Mouse (Mus musculus) left cerebral cortex, postnatal 36 days (tissue): Measurements from ENCODE around the gene Hip1. TPM values are rescaled to one million over a fixed set of nuclear protein-coding genes. Genes with fewer than 3 reads are reported as not detected.
A peak's percentile ranks its signal among the peaks of the same experiment; 100 is the strongest.

Source experiments
- DNase-seq, 2 experiments: peaks; one replicate each; pipeline ENCODE4 v3.0.0; 2021 to 2022; ENCODE audit warnings: low spot score in 2 of 2, mixed read lengths in 1 of 2
- intact Hi-C: fragments of 180-260 bp; cut with DNase I; formaldehyde crosslinking; loops from one replicate; pipeline ENCODE4 v1.15.1; 2025
- total RNA-seq, 2 experiments: library from RNA; stranded (reverse); gene quantifications; 2 replicates each; pipeline ENCODE4 v1.2.3; 2021

Gene Hip1
- total RNA-seq, 2 experiments from 2014 or later = 44.6 to 61.3 TPM

DNA sequence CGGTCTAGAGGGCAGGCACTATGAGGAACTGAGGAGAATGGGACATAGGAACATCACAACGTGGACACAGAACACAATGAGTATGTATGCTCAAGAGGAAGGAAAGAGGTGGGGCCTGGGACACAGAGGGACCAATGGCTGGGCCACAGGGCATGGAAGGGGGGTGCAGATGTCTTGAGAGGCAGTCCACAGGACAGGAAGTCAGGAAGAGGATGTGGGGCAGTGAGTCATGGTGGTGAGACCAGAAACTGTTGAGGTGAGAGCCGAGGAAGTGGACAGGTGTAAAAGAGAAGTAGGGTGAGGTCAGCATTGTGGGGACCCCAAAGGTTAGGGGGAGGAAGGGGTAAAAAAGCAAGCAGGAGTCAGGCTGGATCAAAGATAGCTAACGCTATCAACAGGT is 7.6 kb downstream of the Hip1 start:
- DNase-seq = no peak
- intact Hi-C loops = no loop called here

DNA sequence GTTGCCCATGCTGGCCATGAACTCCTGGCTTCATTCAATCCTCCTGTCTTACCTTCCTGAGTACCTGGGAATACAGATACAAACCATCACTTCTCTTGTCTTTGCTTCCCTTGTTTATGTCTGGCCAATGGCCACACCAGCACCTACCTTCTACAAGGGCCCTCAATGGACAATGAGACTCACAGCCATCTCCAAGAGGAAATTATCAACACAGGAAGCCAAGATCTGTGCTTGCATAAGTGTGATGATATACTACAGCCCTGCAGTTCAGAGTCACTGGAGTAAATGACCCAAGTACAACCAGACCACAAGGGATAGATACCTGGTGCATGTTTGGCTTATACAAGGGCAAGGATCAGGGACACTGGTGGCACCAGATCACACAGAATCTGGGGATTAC is 9.1 kb downstream of the Hip1 start:
- DNase-seq = no peak
- intact Hi-C loops = no loop called here

DNA sequence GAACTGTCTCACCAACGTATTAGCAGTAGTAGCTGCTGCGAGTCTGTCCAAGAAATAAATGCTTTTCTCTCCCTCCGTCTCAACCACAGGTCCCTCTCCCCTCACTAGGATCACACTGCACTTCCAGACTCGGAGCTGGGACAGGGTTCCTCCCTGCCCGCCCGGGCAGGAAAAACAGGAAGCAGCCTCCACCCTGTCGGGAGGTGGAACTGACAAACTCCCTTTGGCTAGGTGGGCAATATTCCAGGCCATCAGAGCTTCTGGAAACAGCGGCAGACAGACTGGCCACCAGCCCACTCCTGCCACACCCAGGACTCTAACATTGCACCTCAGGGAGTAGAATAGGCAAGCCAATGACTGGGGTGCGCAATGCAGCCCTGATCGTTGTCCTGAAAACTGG is 11.5 kb downstream of the Hip1 start:
- intact Hi-C loops = no loop called here
- no peak for DNase-seq

DNA sequence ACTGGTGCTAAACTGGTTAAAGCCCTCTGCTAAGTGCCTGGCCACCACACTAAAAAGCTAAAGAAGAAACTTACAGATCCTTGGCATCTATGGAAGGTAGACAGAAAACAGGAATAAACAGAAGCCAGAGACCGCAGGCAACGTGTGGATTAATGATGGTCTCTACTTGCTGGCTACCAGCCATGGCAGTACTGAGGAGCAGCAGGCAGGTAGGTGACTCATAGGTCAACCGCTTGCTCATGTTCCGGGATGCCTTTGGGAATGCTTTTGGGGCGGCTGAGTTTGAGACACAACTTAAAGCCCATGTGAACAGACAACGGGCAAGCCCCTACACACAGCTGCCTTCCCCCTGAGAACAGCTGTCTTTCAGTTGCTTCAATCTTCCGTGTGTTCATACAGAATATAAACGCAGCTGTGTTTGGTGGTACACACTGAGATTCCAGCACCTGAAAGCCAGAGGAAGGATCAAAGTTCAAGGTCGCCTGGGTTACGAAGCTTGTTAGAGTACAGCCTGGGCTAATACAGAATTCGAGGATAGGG is 13.5 kb downstream of the Hip1 start:
- intact Hi-C loops = no loop called here
- DNase-seq = no peak

DNA sequence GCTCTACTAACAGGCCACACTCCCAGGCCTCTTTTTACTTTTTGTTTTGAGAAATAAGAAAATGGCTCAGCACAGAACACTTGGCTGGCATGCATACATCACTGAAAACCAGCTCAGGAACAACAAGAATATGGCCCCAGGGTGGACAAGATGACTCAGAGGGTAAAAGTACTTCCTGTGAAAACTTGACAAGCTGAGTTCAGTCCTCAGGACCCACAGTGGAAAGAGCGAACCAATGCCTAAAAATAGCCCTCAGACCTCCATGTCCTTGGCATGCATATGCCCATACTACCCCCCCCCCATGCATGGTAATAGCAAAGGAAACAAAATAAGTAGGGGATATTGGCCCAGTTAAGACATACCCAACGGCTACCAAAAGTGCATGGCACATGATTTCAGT is 15.0 kb downstream of the Hip1 start:
- no peak for DNase-seq
- intact Hi-C loops = no loop called here

DNA sequence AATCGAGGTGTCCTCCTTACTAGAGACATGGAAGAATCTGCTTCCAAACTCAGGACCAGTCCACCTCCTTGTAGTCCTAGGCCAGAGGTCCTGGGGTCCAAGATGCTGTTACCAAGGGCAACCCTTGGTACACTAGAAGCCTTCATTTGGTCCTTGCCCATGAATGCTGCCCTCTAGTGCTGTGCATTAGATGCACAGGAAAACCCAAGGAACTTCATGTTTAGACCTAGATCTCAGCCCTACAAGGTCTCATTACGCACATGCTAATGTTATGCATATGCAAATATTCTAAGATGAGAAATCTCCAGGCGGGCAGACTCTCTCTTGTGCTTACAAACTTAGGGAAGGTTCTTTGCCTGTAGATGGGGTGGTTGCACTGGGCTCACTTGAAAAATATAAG is 15.6 kb downstream of the Hip1 start:
- DNase-seq = no peak
- intact Hi-C loops = no loop called here

DNA sequence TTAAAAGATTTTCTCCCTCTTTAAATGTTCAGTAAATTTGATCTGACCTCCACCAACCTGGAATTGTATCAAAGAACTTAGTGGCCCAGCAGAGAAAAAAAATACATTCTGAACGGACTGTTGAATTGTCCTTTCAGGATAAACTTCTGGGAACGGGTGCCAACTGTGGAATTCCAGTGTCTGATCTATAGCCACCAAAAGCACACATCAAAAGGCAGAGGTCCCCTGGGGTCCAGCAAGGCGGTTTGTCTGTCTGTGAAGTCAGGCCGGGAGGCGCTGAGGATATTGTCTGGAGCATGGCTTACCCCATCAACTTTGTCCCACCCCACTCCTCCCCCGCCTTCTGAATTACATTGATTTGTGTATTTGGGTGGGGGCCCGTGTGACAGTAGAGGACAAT is 16.9 kb downstream of the Hip1 start:
- intact Hi-C loops = no loop called here
- no peak for DNase-seq

DNA sequence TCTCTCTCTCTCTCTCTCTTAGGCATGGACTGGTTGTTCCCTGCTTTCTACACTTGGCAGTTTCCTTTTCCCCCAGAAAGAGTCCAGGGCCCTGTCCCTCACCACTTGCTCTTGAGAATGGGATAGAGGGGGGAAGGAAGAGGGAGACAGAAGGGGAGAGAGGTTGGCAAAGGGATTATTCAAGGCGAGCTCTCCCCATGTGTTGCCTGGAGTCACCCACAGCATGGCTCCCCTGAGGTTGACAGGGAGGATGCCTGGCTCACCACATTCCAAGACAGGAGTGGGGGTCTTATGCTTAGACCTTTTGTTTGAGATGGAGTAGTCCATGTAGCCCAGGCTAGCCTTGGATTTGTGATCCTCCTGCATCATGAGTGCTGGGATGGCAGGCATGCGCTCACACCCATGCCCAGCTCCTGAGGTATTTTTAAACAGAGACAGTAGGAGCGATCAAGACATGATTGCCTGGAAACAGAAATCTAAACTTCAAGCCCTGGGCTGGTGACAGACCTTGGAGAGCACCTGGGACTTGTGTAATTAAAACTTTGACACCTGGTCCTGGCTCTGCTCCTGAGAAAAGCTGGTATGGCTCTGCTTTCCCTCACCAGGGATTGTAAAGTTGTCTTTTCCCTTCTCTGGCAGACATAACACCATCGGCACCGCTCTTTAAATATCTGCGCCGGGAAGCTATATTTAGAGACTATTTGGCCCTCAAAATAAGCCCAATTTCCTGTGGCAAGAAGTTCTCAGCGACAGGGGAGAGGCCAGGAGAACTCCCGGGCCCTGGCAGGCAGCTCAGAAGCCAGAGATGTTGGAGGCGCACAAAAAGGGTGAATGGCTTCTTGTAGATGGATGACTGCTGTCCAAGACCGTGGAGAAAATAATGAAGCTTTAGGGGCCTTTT is 20.0 kb downstream of the Hip1 start:
- peak in 1 of 2 experiments; percentile 17 for DNase-seq
- intact Hi-C loops = no loop called here

DNA sequence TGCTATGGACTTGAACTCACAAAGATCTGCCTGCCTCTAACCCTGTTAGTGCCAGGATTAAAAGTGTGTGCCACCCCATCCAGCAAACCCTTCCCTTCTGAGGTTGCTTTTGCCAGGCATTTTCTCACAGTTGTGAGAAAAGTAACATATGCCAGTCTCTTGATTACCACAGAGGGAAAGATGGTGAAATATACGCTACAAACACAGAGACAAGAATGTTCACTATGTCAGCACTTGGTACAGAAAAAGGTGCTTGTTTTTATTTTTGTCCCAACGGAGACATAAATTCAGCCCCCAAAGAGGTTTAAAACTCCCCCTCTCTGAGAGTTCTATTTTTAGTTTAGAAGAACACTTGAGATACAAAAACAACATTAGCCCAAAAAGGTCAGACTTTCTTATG is 20.8 kb downstream of the Hip1 start:
- no peak for DNase-seq
- intact Hi-C loops = no loop called here

DNA sequence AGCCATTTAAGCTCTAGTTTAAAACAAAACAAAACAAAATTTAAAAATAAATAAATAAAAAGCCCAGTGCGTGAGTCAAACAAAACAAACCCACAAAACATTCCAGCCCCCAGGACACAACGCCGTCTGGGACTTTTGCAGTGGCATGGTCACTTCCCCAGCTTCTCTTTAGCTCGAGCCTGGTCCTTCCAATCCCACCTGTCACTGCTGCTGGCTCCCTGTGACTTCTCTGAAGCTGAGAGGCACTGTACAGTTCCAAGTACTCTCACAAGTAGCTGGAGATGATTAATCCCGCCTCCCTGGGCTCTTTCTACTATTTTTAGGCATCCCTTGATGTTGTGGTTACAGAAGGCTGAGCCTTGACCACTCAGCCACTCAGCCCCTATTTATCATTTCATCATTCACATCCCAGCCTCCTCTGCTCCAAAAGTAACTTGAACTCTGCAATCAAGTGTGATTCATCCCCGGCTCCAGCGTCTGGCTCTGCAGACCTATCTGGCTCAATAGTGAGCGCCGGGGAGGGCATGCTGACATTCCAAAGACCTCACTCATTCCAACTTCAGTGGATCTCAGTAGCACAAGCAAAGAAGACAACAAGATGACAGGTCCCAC is 22.7 kb downstream of the Hip1 start:
- intact Hi-C loops = no loop called here

DNA sequence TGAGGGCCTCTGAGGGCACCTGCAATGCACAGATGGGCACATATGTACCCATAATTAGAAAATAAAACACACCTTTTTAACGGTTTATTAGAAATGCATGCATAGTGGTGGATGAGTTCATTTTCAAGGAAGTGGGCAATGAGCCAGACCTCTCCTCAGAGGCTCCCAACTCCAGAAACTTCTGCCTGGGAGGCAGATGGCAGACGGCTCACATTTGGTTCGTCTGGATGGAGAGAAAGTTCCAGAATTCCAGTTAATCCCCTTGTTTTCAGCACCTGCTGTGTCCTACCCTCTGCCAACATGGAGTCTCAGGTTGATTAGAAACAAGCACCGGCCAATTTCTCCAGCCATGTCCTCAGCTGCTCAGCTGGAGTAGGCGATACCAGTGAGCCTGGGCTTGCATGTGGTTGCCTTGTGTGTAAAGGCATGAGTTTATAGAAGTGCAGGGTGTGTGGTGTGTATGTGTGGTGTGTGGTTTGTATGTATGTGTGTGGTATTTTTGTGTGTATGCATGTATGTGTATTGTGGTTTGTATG is 27.5 kb downstream of the Hip1 start:
- DNase-seq = no peak

More for the DNA sequence above, 22.7 kb downstream of the Hip1 start:
- no peak for DNase-seq

DNA sequence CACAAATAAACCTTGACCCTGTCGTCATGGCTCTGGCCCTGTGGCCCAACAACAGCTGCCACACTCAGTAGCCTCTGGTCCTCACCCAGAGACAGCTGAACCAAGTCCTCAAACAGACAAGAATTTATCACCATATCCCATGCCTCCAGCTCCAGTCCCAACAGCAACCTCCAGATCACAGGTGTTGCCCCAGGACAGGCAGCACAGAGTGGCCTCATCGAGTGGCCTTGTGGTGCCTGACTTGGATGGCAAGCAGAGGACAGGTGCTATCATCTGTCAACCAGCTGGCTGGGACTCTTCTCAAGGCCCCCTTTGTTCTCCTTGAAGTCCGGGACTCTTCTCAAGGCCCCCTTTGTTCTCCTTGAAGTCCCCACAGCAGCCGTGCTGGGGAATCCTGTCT is 31.8 kb downstream of the Hip1 start:
- intact Hi-C loops = no loop called here
- no peak for DNase-seq

More for the DNA sequence above, 27.5 kb downstream of the Hip1 start:
- intact Hi-C loops = no loop called here

DNA sequence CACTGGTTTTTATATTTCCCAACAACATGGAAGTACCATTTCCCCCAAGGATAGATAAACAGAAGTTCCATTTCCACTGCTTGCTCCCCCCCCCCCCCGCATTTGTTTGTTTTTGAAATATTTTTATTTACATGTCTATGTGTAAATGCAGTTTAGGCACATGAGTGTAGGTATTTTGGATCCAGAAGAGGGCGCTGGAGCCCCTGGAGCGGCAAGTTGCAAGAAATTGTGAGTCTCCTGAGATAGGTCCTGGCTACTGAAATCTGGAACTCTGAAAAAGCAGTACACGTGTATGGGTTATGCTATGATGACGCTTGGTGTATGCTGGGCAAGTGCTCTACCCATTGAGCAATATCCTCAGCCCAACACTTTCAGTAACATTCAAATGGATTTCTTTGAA is 33.8 kb downstream of the Hip1 start:
- DNase-seq = no peak
- intact Hi-C loops = no loop called here

DNA sequence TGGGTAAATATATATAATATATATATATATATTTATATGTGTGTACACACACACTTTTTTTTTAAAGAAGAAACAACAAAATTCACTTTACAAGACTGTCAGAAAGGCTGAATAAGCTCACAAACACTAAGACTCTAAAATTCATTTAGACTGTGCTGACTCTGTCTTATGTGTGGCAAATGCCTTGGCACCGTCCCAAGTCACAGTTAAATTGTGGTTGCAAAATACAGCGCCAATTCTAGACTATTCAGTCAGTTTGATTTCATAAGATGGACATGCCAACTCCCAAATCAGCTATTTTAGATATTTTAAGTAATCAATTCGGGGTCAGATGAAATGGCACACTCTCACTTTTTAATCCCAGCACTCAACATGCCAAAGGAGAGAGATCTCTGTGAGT is 36.6 kb downstream of the Hip1 start:
- intact Hi-C loops = no loop called here
- DNase-seq = peak in 1 of 2 experiments; percentile 23

DNA sequence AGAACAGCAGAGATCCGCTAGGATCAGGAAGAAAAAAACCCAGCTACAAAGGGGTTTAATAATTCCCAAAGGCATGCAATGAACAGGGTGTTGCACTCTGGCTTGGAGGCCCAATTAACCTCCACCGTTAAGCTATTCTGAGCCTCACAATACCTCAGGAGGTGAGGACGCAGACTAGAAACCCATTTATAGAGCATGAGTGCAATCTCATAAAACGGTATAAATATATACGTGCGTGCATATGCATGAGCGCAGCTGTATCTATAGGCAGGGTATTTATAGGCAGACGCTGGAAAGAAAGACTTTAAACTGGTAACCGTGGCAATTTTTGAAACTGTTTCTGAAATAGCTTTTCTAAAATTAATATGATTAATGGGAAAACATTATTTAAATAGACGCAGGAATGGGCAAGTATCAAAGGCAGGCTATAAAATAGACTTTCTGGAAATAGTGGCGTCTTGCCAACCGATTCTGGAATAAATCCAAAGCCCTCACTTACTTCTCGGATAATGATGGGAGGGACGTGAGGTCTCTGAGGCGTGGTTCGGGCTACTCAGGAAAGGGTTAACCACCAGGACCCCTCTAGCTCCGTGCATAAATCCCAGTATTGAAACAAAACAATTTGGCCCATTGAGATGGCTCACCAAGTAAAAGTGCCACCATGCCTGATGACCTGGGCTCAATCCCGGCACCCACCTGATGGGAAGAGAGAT is 37.2 kb downstream of the Hip1 start:
- no peak for DNase-seq
- intact Hi-C loops = no loop called here

DNA sequence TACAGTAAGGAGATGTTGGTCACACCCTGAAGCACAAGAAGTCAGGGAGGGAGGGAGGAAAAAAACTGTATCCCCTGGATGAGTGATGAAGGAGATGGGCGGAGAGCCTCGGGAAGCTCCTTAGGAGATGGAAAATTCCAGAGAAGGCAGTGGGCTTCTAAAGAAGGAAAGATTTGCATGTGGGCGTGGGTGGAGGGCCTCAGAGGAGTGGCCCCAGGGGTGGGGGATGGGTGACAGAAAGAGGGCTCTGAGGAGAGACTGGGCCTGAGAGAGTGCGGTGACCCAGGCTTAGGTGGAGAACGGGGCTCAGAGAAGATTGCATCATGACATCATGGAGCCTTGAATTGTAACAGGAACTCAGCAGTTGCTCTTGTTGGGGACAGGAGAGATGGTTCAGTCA is 39.5 kb downstream of the Hip1 start:
- no peak for DNase-seq
- intact Hi-C loops = no loop called here

DNA sequence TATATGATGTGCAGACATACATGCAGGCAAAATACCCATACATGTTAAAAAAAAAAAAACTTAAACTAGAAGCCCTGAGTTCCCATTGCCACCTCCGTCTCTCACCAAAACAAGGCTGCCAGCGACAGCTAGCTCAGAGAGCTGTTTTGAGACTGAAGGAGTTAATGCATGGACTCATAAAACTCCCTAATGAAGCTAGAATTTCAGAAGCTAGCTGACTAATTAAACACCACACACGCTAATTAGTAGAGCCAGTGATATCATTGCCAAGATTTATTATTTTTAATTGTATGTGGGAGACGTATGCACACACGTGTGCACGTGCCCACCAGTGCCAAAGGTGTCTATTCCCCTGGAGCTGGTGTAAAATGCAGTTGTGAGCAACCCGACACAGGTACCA is 42.0 kb downstream of the Hip1 start:
- intact Hi-C loops = no loop called here
- DNase-seq = no peak

DNA sequence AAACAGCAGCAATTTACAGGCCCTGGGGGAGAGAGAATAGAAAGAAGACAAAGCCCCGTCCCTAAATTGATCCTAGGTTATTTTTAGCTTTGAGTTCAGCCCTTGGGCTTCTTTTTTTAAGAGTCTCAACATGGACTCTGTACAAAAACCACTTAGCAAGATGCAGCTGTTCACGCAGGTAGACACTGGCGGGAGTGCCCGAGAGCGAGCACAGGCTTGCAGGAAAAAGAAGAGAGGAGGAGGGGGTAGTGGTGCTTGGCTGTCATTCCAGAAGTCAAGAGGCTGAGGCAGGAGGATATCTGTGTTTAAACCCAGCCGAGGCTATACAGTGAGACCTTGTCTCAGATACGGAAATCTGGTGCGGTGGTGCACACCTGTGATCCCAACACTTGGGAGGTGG is 42.9 kb downstream of the Hip1 start:
- DNase-seq = no peak
- intact Hi-C loops = no loop called here

DNA sequence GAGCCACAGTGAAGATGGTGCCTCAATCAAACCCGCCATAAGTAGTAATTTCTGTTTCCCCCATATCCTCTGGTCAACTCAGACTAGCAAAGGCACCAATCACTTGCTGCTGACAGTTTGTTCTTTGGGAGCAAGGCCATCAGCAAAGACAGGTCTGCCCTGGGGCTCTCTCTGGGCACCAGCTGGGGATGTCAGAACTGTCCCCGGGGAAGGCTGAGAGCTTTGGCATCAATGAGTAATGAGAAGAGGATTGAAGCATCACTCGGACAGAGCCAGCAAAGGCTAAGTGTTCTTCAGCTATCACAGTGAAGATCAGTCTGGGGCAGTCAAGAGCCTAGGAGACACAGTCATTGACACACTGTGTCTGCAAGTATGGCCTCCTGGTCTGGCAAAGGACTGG is 46.0 kb downstream of the Hip1 start:
- no peak for DNase-seq
- intact Hi-C loops = no loop called here

DNA sequence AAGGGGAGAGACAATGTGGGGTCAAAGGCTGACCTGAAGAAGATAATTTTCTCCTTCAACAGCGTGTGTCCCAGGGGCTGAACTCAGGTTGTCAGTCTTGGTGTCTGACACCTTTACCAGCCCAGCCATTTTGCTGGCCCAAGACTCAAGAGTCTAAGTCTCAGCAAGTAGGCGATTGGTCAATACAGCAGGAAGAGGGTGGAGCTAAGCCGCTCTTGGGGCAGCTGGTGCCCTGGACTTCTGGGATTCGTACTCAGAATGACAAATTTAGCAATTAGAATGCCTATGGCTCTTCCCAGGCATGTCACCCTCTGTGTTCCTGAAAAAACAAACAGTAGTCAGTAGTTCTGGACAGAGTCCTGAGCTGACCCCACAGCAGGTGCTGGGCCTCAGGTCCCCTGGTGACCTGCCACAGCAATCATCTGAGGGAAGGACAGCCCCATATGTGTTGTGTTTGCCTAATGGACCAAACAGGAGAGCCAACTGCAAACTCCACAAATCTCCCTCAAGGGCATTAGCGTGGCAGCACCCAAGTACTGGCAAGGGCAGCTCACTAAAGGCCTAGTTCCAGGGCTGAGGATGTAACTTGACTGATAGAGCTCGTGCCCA is 47.5 kb downstream of the Hip1 start:
- intact Hi-C loops = no loop called here
- no peak for DNase-seq
